Mouse (Mus musculus) large intestine, adult 2 months (tissue): Measurements from ENCODE around the gene 1700016K19Rik. TPM values are rescaled to one million over a fixed set of nuclear protein-coding genes. Genes with fewer than 3 reads are reported as not detected.
"Not testable (repeated sequence)": the region's sequence is repeated elsewhere in the genome, so short reads cannot be mapped to it uniquely, and the experiment has no call there.

ENCODE experiments used
- DNase-seq: peaks from one replicate; pipeline ENCODE4 v3.0.0-alpha.2; 2012; ENCODE audit warnings: low read depth, low spot score
- WGBS: fragments of 180-500 bp; shearing (Covaris S2); methylation state at CpG from one replicate; pipeline ENCODE4 v1.1.7; 2018; 5-methylcytosine and 5-hydroxymethylcytosine counted together
- polyA plus RNA-seq: library from polyadenylated mRNA; depleted of rRNA; stranded (reverse); fragments of >200 nt; gene quantifications from 2 replicates; pipeline ENCODE4 v1.2.3, GENCODE M21; 2012

Gene 1700016K19Rik
- polyA plus RNA-seq, 1 experiment: 0.42 TPM

DNA sequence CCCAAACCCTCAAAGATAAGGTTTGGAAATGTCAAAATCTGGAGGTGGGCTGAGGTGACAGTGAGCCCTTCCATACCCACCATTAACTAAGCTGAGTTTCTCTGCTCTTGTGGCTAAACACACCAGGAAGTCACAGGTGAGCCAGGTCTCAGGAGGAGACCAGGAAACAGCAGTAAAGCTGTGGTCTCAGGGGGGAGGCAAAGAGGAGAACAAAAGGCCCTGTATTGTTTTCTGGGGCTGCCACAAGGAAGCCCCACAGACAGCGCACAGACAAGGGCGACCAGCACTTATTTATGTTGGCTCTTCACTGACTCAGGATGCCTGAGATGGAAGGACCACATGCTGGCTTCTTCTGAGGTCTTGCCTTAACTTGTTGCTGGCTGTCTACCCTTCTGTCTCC is 19.3 kb upstream of the 1700016K19Rik start:
- 49% methylated on average over 2 of the region's 2 CpGs for WGBS
- no peak for DNase-seq

DNA sequence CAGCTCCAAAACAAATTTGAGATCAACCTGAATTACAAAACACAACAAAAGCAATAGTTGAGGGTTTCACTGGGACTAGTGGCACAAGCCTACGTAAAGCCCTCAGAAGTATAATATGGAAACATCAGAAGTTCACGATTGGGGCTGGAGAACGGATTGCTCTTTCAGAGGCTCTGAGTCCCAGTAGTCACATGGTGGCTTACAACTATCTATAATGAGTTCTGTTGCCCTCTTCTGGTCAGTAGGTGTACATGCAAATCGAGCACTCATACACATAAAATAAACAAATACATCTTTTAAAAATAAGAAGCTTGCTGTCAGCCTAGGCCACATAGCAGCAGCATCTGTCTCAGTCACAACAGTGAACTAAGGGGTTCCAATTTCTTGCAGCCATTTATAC is 16.5 kb upstream of the 1700016K19Rik start:
- no peak for DNase-seq
- 82% methylated on average over 4 of the region's 4 CpGs for WGBS

DNA sequence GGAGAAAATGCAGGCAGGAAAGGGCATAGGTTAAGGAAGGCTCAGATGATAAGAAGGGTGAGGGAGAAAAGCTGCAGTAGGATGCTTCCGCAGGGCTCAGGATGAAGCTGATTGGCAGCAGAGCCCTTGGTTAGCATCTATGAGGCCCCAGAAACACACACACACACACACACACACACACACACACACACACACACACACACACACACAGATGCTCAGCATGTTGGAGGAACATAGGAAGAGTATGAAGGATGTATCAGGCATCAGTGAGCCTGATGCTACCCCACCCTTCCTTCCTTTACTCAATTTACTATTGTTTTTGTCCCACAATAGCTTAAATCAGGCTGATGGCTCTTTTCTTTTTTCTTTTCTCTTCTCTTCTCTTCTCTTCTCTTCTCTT is 15.1 kb upstream of the 1700016K19Rik start:
- no peak for DNase-seq
- 92% methylated on average over 1 of the region's 1 CpGs for WGBS

DNA sequence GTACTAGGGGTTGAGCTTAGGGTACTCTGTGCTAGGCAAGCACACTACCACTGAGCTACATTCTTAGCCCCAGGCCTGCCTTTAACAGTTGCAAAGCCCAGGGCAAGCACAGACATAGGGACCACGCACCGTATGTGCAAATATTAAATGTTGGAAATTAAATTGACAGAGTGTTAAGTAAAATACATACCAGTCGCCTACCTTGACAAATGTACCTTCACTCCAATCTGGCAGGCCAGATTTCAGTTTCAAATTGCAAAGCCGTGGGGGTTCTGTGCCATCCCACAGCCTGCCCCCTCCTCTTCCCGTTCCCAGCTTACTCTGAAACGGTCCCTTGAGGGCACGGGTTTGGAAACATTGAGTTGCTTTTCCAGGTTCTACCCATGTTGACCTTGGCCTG is 13.8 kb upstream of the 1700016K19Rik start:
- WGBS: 76% methylated on average over 7 of the region's 7 CpGs
- DNase-seq: no peak

DNA sequence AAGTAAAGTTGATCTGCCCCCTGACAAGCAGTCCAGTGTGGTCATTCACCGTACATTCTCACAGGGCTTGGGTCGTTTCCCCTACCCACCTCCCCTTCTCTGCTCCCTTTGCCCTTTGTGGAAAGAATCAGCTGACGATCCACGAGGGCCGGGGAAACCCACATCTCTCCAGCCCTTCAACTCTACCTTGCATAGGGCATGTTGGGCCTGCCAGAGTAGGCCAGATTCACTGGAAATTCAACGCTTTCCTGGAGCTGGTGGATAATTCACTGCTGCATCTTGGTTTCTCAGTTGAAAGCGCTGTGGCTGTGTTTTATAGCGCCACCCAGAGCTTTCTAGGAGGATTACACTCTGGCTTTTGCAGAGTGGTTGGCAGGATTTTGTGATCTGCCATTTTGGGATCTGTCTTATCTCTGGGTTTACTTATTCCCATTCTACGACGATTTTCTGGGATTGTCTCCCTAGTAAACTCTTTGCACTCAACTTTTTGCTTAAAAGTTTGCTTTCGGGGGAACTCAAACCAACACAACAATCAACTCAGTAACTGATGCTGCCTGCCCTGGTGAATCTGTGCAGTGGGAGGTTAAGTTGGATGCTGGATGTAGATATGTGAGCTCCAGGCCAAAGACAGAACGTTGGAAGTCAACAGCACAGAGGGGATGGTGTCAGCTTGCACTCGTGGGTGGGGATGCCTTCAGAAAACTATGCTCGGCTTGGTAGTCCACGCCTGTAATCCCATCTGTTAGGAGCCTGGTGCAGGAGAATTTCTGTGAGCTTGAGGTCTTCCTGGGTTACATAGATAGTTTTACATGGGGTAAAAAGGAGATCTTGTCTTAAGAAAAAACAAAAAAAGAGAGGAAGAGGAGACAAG is 8.5 kb upstream of the 1700016K19Rik start:
- no peak for DNase-seq
- 82% methylated on average over 15 of the region's 15 CpGs for WGBS

DNA sequence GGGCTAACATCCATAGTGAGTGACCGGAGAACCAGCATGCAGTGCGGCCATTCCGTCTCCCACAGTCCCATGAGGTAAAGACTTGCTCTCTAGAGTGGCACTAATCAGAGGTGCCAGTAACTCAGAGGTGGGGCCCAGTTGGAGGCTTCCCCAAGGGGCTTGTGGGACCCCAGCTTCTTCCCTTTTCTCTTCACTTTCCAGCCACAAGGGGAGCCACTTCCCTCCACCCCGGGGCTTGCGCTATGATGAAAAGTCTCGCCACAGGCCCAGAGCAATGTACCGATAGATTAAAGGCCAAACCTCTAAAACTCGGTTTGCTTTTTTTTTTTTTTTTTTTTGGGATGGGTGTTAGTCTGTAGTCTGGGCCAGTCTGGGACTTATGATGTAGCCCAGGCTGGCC is 7.8 kb upstream of the 1700016K19Rik start:
- WGBS: 84% methylated on average over 8 of the region's 8 CpGs
- DNase-seq: no peak

DNA sequence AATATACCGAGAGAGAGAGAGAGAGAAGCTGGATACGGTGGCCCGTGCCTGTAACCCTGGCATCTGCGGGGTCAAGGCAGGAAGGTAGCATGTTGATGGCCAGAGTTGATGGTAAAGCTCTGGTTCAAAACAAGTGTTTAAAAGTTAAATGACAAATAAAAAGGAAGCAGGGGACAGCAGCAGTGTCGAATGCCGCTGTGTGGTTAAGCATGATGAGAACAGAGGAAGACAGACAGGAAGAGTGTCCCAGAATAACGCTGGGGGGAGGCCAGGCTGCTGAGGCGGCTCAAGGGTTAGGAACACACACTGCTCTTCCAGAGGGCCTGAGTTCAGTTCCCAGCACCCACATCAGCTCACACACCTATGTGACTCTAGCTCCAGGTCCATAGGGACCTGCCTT is 7.2 kb upstream of the 1700016K19Rik start:
- DNase-seq: no peak
- 87% methylated on average over 8 of the region's 8 CpGs for WGBS

DNA sequence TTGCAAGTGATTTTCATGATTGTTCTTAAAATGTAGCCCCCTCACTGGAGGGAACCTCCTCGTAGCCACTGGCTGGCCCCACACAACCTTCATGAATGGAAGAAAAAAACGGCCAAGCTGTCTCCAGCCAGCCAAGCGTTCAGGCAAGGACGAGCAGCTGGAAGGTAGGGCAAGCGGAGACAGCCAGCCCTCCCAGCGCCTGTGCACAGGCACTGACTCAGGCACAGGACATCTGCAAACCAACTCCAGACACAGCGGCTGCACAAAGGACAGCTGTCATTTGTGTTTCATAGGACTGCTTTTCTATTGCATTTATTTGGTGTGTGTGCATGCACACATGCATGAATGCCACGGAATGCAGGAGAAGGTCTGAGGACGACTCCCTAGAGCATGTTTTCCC is 5.4 kb upstream of the 1700016K19Rik start:
- WGBS: 57% methylated on average over 9 of the region's 9 CpGs
- DNase-seq: no peak

DNA sequence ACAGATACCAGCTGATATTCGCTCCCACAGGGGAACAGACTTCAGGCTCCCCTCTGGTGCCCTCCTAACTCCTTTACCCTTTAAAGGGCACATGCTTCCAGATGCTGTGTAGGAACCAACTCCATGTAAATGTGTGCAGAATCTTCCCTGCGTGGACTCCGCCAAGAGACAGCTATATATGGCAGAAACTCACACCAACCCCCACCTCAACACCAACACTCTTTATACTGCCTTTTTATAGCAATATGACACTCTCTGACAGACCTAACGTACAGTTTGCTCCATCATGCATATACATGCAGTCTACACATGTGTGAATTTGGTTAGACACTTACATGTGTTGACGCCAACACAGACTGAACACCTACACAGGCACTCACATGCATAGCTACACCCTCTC is 989 bp downstream of the 1700016K19Rik start:
- WGBS: 86% methylated on average over 5 of the region's 5 CpGs
- DNase-seq: no peak

DNA sequence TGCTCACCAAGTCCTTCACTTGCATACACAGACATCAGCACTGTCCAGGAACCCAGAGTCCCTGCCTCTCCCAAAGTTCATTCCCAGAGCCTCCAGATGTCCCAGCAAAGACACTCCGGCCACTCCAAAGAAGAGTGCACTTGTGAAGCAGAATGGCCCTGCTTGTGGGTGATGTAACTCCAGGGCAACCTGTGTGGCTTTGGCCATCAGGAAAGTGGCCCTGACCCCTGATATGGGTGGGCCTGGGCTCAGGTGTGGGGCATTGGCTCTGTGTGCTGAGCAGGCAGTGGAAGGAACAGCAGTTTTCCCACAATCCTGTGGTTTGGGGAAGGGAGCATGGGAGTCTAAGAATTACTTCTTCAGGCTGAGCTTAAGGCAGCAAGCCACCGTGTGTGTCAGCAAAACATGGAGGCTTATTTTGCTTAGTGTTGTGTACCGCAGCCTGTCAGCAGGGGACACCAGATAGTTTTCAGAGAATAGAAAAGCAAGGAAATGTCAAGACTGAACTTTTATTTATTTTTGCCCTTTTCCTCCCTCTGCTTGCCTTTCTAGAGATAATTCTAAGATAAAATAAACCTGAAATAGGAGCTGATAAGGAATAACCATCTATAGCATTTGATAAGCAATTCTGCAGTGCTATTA is 1.6 kb downstream of the 1700016K19Rik start:
- 60% methylated on average over 3 of the region's 3 CpGs for whole genome bisulfite sequencing
- DNase-seq: no peak

DNA sequence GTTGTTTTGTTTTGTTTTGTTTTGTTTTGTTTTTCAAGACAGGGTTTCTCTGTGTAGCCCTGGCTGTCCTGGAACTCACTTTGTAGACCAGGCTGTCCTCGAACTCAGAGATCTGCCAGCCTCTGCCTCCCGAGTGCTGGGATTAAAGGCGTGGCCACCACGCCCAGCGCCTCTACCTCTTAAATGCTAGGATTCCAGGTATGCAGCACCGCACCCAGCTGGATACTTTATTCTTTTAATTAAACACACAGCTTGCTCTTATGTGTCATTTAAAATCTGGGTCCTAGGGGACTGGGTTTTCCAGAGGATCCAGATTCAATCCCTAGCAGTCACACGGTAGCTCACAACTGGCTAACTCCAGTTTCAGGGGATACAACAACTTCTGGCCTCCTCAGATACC is 4.6 kb downstream of the 1700016K19Rik start:
- not testable (repeated sequence) for DNase-seq
- WGBS: 88% methylated on average over 7 of the region's 7 CpGs

DNA sequence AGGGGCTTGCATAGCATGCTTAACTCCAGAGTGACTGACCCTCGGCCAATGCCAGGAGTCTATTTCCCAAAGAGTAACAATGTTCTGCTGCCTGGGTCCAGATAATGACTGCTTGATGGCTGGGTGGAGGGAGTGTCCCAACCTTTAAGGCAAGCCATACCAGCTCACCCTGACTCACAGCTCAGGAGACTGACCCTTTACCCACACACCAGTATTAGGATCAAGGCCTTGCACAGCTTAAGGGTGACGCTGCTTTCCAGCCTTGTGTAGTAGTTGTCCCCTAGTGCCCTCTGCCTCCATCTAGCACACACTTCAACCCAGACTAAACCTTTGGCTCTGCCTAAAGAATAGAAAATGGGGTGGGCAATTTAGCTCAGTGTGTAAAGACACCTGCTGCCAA is 8.4 kb downstream of the 1700016K19Rik start:
- WGBS: 73% methylated on average over 2 of the region's 2 CpGs

DNA sequence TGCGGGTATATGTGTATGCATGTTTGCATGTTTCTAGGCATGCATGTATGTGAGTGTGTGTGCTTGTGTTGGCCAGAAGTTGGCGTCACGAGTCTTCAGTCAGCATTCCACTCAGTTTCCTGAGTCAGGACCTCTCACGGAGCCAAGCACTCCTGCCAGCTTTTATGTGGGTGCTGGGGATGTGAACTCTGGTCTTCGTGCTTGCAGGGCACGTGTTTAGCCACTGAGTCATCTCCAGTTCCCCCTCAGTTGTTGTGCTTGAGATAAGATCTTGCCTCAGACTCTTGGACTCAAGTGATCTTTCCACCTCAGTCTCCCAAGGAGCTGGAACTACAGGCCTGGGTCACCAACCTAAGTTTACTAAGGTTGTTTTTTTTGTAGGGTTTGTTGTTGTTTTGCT is 9.4 kb downstream of the 1700016K19Rik start:
- DNase-seq: no peak
- WGBS: 61% methylated on average over 6 of the region's 6 CpGs

More for the DNA sequence above, 8.4 kb downstream of the 1700016K19Rik start:
- no peak for DNase-seq

DNA sequence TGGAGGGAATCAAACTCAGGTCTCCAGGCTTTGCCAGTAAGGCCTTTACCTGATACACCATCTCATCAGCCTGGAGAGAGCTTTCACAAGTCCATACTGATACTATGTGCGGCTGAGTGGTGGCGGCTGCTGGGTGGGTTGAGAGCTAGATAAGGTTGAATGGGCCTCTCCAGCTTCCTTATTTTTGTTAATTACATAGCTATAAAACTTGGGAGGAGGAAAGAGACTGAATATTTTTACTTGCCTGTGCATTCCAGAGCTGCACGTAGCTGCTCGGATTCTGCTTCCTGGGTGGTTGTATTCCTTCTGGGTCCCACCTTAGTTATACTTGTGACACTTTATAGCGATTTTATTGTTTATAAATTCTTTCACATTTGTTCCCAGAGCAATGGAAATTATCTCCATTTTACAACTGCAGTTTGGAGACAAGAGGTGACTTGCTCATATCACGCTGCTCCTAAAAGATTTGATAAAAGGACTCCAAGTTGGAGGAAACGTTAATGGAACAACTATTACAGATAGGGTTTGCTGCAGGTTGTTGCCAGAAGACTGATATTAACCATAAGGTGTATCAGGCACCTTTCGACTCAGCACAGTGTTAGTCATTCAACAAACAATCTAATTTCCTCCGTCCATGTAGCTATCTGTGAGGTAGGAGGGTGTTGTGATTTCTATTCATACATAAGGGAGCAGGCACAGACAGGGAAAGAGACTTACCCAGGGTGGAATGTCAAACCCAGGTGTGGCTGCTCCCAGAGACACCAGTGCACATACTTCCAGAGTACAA is 11.3 kb downstream of the 1700016K19Rik start:
- 29% methylated on average over 9 of the region's 9 CpGs for WGBS
- DNase-seq: peak; percentile 76

DNA sequence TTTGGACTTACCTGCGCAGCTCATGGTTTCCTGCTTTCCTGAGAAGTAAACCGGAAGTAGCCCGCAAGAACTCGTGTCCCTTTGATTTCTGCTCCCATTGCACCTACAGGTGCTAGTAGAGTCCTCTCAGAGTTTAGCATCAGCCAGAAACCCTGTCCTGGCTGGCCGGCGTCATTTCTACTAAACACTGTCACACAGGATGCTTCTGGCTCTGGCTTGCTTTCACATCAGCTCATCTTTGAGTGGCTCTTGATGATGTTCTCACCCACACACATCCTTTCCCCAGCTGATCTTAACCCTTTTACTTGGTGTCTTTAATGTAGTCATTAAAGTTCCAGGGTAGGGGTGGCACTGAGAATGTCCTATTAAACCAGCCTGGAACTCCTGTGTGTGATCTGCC is 15.5 kb downstream of the 1700016K19Rik start:
- 84% methylated on average over 6 of the region's 6 CpGs for WGBS

DNA sequence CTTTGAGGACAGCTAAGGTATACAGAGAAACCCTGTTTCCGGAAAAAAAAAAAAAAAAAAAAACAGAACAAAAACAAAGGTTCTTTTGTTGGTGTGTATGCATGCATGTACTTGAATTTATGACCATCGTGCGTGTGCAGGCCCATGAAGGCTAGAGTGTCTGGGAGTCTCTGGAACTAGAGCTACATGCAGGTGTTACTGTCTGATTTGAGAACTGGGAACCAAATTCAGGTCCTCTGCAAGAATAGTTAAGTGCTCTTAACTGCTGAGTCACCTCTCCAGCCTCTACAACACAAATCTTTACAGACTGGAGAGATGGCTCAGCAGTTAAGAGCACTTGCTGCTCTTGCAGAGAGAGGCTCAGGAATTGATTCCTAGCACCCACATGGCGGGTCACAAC is 16.1 kb downstream of the 1700016K19Rik start:
- WGBS: 49% methylated on average over 4 of the region's 4 CpGs
- no peak for DNase-seq

More for the DNA sequence above, 15.5 kb downstream of the 1700016K19Rik start:
- no peak for DNase-seq

DNA sequence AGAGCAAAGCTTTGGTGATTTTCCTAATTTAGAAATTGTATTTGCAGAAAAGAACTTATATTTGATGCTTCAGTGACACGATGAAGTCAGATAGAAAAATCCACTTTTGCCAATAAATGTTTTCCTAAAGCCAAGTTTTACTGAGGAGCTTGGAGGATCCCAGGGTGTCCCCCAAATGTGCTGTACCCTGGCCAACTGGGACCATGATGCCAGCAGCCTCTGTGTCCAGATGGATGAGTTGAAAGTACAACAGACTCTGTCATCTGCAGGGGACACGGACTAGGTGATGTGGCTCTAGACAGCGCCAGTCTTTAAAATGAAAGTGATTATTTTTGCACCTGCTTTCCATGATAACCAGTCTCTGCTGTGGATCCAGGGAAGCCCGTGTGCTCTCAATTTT is 20.2 kb downstream of the 1700016K19Rik start:
- no peak for DNase-seq
- WGBS: 86% methylated on average over 4 of the region's 4 CpGs

DNA sequence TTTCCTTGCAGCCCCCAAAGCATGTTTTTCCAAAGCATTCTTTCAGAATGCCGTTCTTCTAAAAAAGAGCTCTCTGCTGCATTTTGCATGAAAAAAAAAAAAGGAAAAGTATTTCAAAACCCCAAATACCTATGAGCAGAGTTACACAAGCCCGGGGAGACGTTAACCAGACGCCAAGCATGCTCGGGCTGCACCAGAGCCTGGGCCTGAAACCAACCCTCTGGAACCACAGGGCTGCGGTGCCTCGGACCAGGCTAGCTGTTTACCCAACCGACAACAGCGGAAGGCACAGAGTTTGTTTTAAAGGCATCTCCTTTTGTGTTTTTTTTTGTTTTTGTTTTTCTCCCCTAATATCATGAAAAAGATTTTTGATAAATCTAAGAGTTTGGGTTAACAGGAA is 21.2 kb downstream of the 1700016K19Rik start:
- WGBS: 82% methylated on average over 9 of the region's 9 CpGs
- DNase-seq: no peak

DNA sequence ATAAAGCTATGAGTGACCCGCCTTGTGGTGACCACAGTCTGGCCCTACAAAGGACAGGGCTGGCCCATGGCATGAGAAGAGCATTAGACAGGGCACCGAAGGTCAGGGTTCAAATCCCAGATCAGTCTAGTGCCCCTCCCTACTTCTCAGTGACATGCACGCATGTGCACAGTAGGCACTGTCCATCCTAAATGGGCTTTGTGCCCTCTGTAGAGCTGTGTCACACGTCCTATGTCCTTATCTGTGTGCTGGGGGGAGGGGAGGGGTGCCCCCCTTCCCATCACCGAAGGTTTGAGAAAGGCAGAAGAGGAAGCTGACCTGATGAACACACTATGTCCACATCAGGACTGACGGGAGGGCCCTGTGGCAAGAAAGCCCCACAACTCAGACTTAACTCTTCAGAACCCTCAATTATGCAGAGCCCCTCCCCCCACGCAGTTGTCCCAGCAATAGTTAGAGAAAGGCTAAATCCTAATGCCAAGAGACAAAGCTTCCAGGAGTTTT is 25.4 kb downstream of the 1700016K19Rik start:
- WGBS: 71% methylated on average over 7 of the region's 7 CpGs
- no peak for DNase-seq

DNA sequence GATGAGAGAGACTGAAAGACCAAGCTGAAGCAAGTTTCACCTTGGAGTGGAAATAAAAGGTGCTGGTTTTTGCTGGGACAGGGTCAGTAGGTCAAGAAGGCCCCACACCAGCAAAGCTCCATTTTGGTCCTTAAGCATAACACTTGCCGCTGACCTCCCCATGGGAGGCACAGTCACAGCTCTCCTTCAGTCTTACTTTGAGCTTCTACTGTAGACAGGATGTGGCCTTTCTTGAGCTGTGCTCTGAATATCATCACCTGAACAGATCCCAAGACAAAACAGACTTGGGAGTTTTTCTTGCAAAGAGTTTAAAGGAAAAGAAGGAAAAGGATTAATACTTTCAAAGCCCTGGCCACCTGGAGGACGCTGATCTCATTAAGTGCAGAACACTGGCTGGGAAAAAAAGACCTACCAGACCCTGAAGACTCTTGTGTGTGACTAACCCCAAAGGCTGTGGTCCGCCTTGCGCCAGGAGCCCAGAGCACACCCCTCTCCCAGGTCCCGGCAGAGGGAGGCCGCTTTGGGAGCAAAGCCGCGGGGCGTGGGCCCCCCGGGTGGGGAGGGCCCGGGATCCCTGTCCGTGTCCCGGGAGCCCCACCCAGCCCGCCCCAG is 26.9 kb downstream of the 1700016K19Rik start:
- WGBS: 8% methylated on average over 14 of the region's 14 CpGs

More for the DNA sequence above, 26.9 kb downstream of the 1700016K19Rik start:
- no peak for DNase-seq
